Mouse (Mus musculus) liver, embryonic 12.5 days (tissue): ENCODE results near the gene Map9. TPM values are rescaled to one million over a fixed set of nuclear protein-coding genes. Genes with fewer than 3 reads are reported as not detected.

Source experiments
- ATAC-seq: fragments of 200-750 bp; cut with Nextera tagmentation; 2 replicates; pipeline ENCODE4 v1.8.0; 2017; ENCODE audit warnings: moderate number of reproducible peaks, mild to moderate bottlenecking, moderate library complexity
- H3K27ac ChIP-seq: fragments of 300-500 bp; sonication (generic); 2 replicates; pipeline ENCODE4 v1.5.1; 2016; ENCODE audit warnings: mild to moderate bottlenecking
- H3K27me3 ChIP-seq: fragments of 300-500 bp; sonication (generic); replicated peaks from 2 replicates; pipeline ENCODE4 v1.6.1; 2016; ENCODE audit warnings: mild to moderate bottlenecking, moderate library complexity
- H3K36me3 ChIP-seq: fragments of 300-500 bp; sonication (generic); 2 replicates; pipeline ENCODE4 v1.6.1; 2016; ENCODE audit warnings: mild to moderate bottlenecking, moderate library complexity
- H3K4me1 ChIP-seq: fragments of 300-500 bp; sonication (generic); 2 replicates; pipeline ENCODE4 v1.6.1; 2016
- H3K4me2 ChIP-seq: fragments of 300-500 bp; sonication (generic); 2 replicates; pipeline ENCODE4 v1.6.1; 2016; ENCODE audit warnings: mild to moderate bottlenecking, moderate library complexity
- H3K4me3 ChIP-seq: fragments of 300-500 bp; sonication (generic); 2 replicates; pipeline ENCODE4 v1.5.1; 2016; ENCODE audit warnings: mild to moderate bottlenecking, moderate library complexity
- H3K9ac ChIP-seq: fragments of 300-500 bp; sonication (generic); 2 replicates; pipeline ENCODE4 v1.6.1; 2016; ENCODE audit warnings: mild to moderate bottlenecking, moderate library complexity
- H3K9me3 ChIP-seq: fragments of 300-500 bp; sonication (generic); replicated peaks from 2 replicates; pipeline ENCODE4 v1.6.1; 2016; ENCODE audit warnings: mild to moderate bottlenecking, moderate library complexity
- WGBS: fragments of 180-500 bp; shearing (Covaris S2); methylation state at CpG from one replicate; pipeline ENCODE4 v1.1.7; 2016; ENCODE audit not compliant: insufficient replicate concordance; 5-methylcytosine and 5-hydroxymethylcytosine counted together
- polyA plus RNA-seq: library from polyadenylated mRNA; unstranded; fragments of >200 nt; fragmentation: Nextera tagmentation; extraction: Ambion mirVana; gene quantifications from 2 replicates; pipeline ENCODE4 v1.2.1, GENCODE M21; 2016

Gene Map9
- polyA plus RNA-seq, 1 experiment from 2014 or later: 0.86 TPM

- ATAC-seq: no peak
- 76% methylated on average over 8 of the region's 8 CpGs for WGBS
- Histone ChIP-seq H3K4me1 (no peaks in the 10 kb centered on the region), H3K4me2 (no peak overlapping the region), H3K9ac (no peak overlapping the region), H3K36me3 (no peaks in the 10 kb centered on the region), H3K27me3 (no peaks in the 10 kb centered on the region), H3K4me3 (no peak overlapping the region), H3K9me3 (no peaks in the 10 kb centered on the region), H3K27ac (no peak overlapping the region)
Observed at GRCm38 (mm10) chr3:82364505-82364904, 6.7 kb downstream of the Map9 start.

- no peak overlapping the region for H3K27ac ChIP-seq
- no peak overlapping the region for H3K4me3 ChIP-seq
- no peak overlapping the region for H3K4me2 ChIP-seq
- H3K27me3 ChIP-seq: no peaks in the 10 kb centered on the region
- WGBS: 32% methylated on average over 4 of the region's 4 CpGs
- no peak overlapping the region for H3K9ac ChIP-seq
- H3K4me1 ChIP-seq: no peaks in the 10 kb centered on the region
- H3K9me3 ChIP-seq: no peaks in the 10 kb centered on the region
- no peaks in the 10 kb centered on the region for H3K36me3 ChIP-seq
- ATAC-seq: no peak
Observed at GRCm38 (mm10) chr3:82364988-82365387, 7.1 kb downstream of the Map9 start.

GRCm38 (mm10) chr3:82369063-82369860, 11.4 kb downstream of the Map9 start:
- Histone ChIP-seq H3K9ac (no peak overlapping the region), H3K4me3 (no peak overlapping the region), H3K9me3 (no peaks in the 10 kb centered on the region), H3K27ac (no peak overlapping the region), H3K36me3 (no peaks in the 10 kb centered on the region), H3K27me3 (no peaks in the 10 kb centered on the region), H3K4me1 (no peaks in the 10 kb centered on the region), H3K4me2 (no peak overlapping the region)
- WGBS: 73% methylated on average over 21 of the region's 21 CpGs
- ATAC-seq: no peak

GRCm38 (mm10) chr3:82370439-82371011, 12.7 kb downstream of the Map9 start:
- Histone ChIP-seq H3K36me3 (no peaks in the 10 kb centered on the region), H3K4me3 (no peak overlapping the region), H3K9me3 (no peaks in the 10 kb centered on the region), H3K9ac (no peak overlapping the region), H3K4me2 (no peak overlapping the region), H3K27me3 (no peaks in the 10 kb centered on the region), H3K4me1 (no peaks in the 10 kb centered on the region), H3K27ac (no peak overlapping the region)
- no peak for ATAC-seq
- 74% methylated on average over 10 of the region's 10 CpGs for WGBS

- whole genome bisulfite sequencing: 76% methylated on average over 14 of the region's 14 CpGs
Observed at GRCm38 (mm10) chr3:82376965-82377364, 19.1 kb downstream of the Map9 start.

GRCm38 (mm10) chr3:82382325-82382724, 24.5 kb downstream of the Map9 start:
- 66% methylated on average over 11 of the region's 11 CpGs for WGBS
- Histone ChIP-seq H3K27ac (no peak overlapping the region), H3K9ac (no peak overlapping the region), H3K27me3 (no peaks in the 10 kb centered on the region), H3K36me3 (no peaks in the 10 kb centered on the region), H3K4me3 (no peak overlapping the region), H3K9me3 (no peaks in the 10 kb centered on the region), H3K4me2 (no peak overlapping the region), H3K4me1 (no peaks in the 10 kb centered on the region)
- ATAC-seq: no peak

More at GRCm38 (mm10) chr3:82376965-82377364, 19.1 kb downstream of the Map9 start:
- Histone ChIP-seq H3K9me3 (no peaks in the 10 kb centered on the region), H3K27ac (no peak overlapping the region), H3K4me3 (no peak overlapping the region), H3K27me3 (no peaks in the 10 kb centered on the region), H3K4me1 (no peaks in the 10 kb centered on the region), H3K4me2 (no peak overlapping the region), H3K9ac (no peak overlapping the region), H3K36me3 (no peaks in the 10 kb centered on the region)
- ATAC-seq: no peak

- Histone ChIP-seq H3K4me1 (no peaks in the 10 kb centered on the region), H3K4me3 (no peak overlapping the region), H3K27me3 (no peaks in the 10 kb centered on the region), H3K27ac (no peak overlapping the region), H3K36me3 (no peaks in the 10 kb centered on the region), H3K4me2 (no peak overlapping the region), H3K9me3 (no peaks in the 10 kb centered on the region), H3K9ac (no peak overlapping the region)
- 77% methylated on average over 8 of the region's 8 CpGs for WGBS
- no peak for ATAC-seq
Observed at GRCm38 (mm10) chr3:82385091-82385490, 27.2 kb downstream of the Map9 start.

- Histone ChIP-seq H3K36me3 (no peaks in the 10 kb centered on the region), H3K4me3 (no peak overlapping the region), H3K9ac (no peak overlapping the region), H3K9me3 (no peaks in the 10 kb centered on the region), H3K4me2 (no peak overlapping the region), H3K4me1 (no peaks in the 10 kb centered on the region), H3K27ac (no peak overlapping the region), H3K27me3 (no peaks in the 10 kb centered on the region)
- ATAC-seq: no peak
- 65% methylated on average over 6 of the region's 6 CpGs for WGBS
Observed at GRCm38 (mm10) chr3:82405830-82406229, 48.0 kb downstream of the Map9 start.

GRCm38 (mm10) chr3:82406336-82406735, 48.5 kb downstream of the Map9 start:
- ATAC-seq: no peak

GRCm38 (mm10) chr3:82407432-82407831, 49.6 kb downstream of the Map9 start:
- H3K27me3 ChIP-seq: no peaks in the 10 kb centered on the region
- H3K27ac ChIP-seq: no peak overlapping the region
- H3K4me1 ChIP-seq: no peaks in the 10 kb centered on the region
- ATAC-seq: no peak
- no peak overlapping the region for H3K4me2 ChIP-seq
- H3K36me3 ChIP-seq: no peaks in the 10 kb centered on the region
- no peak overlapping the region for H3K4me3 ChIP-seq
- no peaks in the 10 kb centered on the region for H3K9me3 ChIP-seq
- no peak overlapping the region for H3K9ac ChIP-seq
- 45% methylated on average over 2 of the region's 2 CpGs for WGBS

More at GRCm38 (mm10) chr3:82406336-82406735, 48.5 kb downstream of the Map9 start:
- Histone ChIP-seq H3K4me2 (no peak overlapping the region), H3K4me3 (no peak overlapping the region), H3K4me1 (no peaks in the 10 kb centered on the region), H3K9me3 (no peaks in the 10 kb centered on the region), H3K27ac (no peak overlapping the region), H3K36me3 (no peaks in the 10 kb centered on the region), H3K9ac (no peak overlapping the region), H3K27me3 (no peaks in the 10 kb centered on the region)
- 69% methylated on average over 3 of the region's 3 CpGs for WGBS

- Histone ChIP-seq H3K9me3 (no peaks in the 10 kb centered on the region), H3K4me2 (no peak overlapping the region), H3K36me3 (no peaks in the 10 kb centered on the region), H3K27ac (no peak overlapping the region), H3K4me3 (no peak overlapping the region), H3K4me1 (no peaks in the 10 kb centered on the region), H3K9ac (no peak overlapping the region), H3K27me3 (no peaks in the 10 kb centered on the region)
- no peak for ATAC-seq
Observed at GRCm38 (mm10) chr3:82412397-82412796, 54.6 kb downstream of the Map9 start.

GRCm38 (mm10) chr3:82417958-82418357, 60.1 kb downstream of the Map9 start:
- Histone ChIP-seq H3K27me3 (no peaks in the 10 kb centered on the region), H3K4me1 (no peaks in the 10 kb centered on the region), H3K36me3 (no peaks in the 10 kb centered on the region), H3K9me3 (no peaks in the 10 kb centered on the region), H3K4me2 (no peak overlapping the region), H3K9ac (no peak overlapping the region), H3K27ac (no peak overlapping the region), H3K4me3 (no peak overlapping the region)
- no peak for ATAC-seq
- WGBS: 69% methylated on average over 3 of the region's 3 CpGs
